Mouse (Mus musculus): ENCODE data around the gene Cd44.

Cd44 gene

GRCm38 (mm10) chr2:102812756-102813155 lies 88.7 kb downstream of the Cd44 start:
- DNase-seq, result no peak

GRCm38 (mm10) chr2:102809436-102809835 lies 92.0 kb downstream of the Cd44 start:
- DNase-seq, result no peak

GRCm38 (mm10) chr2:102807633-102808032 lies 93.8 kb downstream of the Cd44 start:
- DNase-seq, result no peak

- no peak for DNase-seq
These were observed 95.5 kb downstream of the Cd44 start for GRCm38 (mm10) chr2:102805761-102806496.

- no peak for DNase-seq
These were observed 96.2 kb downstream of the Cd44 start for GRCm38 (mm10) chr2:102805283-102805682.

GRCm38 (mm10) chr2:102804109-102804508 lies 97.4 kb downstream of the Cd44 start:
- peak; percentile 66 for DNase-seq

GRCm38 (mm10) chr2:102801899-102802298 lies 99.6 kb downstream of the Cd44 start:
- no peak for DNase-seq

- DNase-seq, result no peak
These were observed 103.3 kb downstream of the Cd44 start for GRCm38 (mm10) chr2:102798149-102798548.

- DNase-seq, result no peak
These were observed 106.4 kb downstream of the Cd44 start for GRCm38 (mm10) chr2:102795034-102795433.

GRCm38 (mm10) chr2:102792804-102793203 lies 108.7 kb downstream of the Cd44 start:
- no peak for DNase-seq

- no peak for DNase-seq
These were observed 109.8 kb downstream of the Cd44 start for GRCm38 (mm10) chr2:102791641-102792040.

- no peak for DNase-seq
These were observed 115.8 kb downstream of the Cd44 start for GRCm38 (mm10) chr2:102785696-102786095.

GRCm38 (mm10) chr2:102782751-102783150 lies 118.7 kb downstream of the Cd44 start:
- DNase-seq, result no peak

GRCm38 (mm10) chr2:102778208-102778607 lies 123.3 kb downstream of the Cd44 start:
- no peak for DNase-seq

GRCm38 (mm10) chr2:102775561-102775960 lies 125.9 kb downstream of the Cd44 start:
- DNase-seq, result peak; percentile 60

GRCm38 (mm10) chr2:102774700-102775099 lies 126.8 kb downstream of the Cd44 start:
- DNase-seq, result no peak

GRCm38 (mm10) chr2:102772276-102772675 lies 129.2 kb downstream of the Cd44 start:
- no peak for DNase-seq

GRCm38 (mm10) chr2:102771304-102771703 lies 130.2 kb downstream of the Cd44 start:
- DNase-seq, result no peak

- DNase-seq, result no peak
These were observed 133.2 kb downstream of the Cd44 start for GRCm38 (mm10) chr2:102768267-102768666.

- DNase-seq, result no peak
These were observed 136.7 kb downstream of the Cd44 start for GRCm38 (mm10) chr2:102764602-102765374.

- DNase-seq, result no peak
These were observed 137.5 kb downstream of the Cd44 start for GRCm38 (mm10) chr2:102763991-102764390.

GRCm38 (mm10) chr2:102763176-102763575 lies 138.3 kb downstream of the Cd44 start:
- DNase-seq, result no peak

All from retina, postnatal 1 day (tissue).